Comparison of ENCODE assay signal across 12 mouse cellular contexts in genomic region chr14:48673541-48673940, GRCm38 (mm10). TPM values are rescaled to one million over a fixed set of nuclear protein-coding genes. Genes with fewer than 3 reads are reported as not detected.
DNase-seq lines count a peak whose midpoint lies in the region; ATAC-seq lines count a peak whose summit lies in the region.
"Had no signal": no experiment of that assay in that cellular context is flagged by ENCODE, and none has a peak within 500 bp of the region (broad histone marks: within the 10 kb centered on the region; RNA-seq: fewer than 3 reads in every experiment).

Gene Otx2, minus strand, starts transcription at chr14:48673819.

- under 1% methylated on average over 25 of the region's 27 CpGs for WGBS in embryonic facial prominence, embryonic 14.5 days
- 2% methylated on average over 27 of the region's 27 CpGs for WGBS in limb, embryonic 11.5 days

- peaks cover 97% of the 10 kb centered on the region for H3K27me3 ChIP-seq in embryonic facial prominence, embryonic 14.5 days (replicated peaks; ENCODE audit: control insufficient read depth, insufficient read depth, low read length)
- peaks cover 52% of the 10 kb centered on the region for H3K27me3 ChIP-seq in limb, embryonic 11.5 days (ENCODE audit: control insufficient read depth, insufficient read depth, low read length)

- H3K4me1 ChIP-seq in embryonic facial prominence, embryonic 14.5 days (ENCODE audit: control insufficient read depth, insufficient read depth, low read length) = 0 out of 2 replicates have a peak, but pooled peaks cover 7% of the 10 kb centered on the region
- peaks cover 4% of the 10 kb centered on the region; the same call in 1 of the 2 replicates for H3K4me1 ChIP-seq in limb, embryonic 11.5 days (ENCODE audit: control insufficient read depth, insufficient read depth, low read length)

- H3K4me2 ChIP-seq in embryonic facial prominence, embryonic 14.5 days (ENCODE audit: low read depth, low read length) = peak within 1 kb of the TSS; percentile 38
- peak within 1 kb of the TSS; percentile 18; the same call in 1 of the 2 replicates for H3K4me2 ChIP-seq in limb, embryonic 11.5 days (ENCODE audit: low read depth, severe bottlenecking)

- ATAC-seq in cerebellum, adult (ENCODE audit: insufficient number of reproducible peaks, low FRiP score, low TSS enrichment) = 0 out of 2 replicates have a peak, but pooled peaks have one; percentile 47
- ATAC-seq in embryonic facial prominence, embryonic 14.5 days (ENCODE audit: low read depth) = no peak
- no peak for ATAC-seq in limb, embryonic 11.5 days (ENCODE audit: insufficient number of reproducible peaks, low FRiP score, low TSS enrichment, low read depth)

- no peak within 1 kb of the TSS for H3K27ac ChIP-seq in embryonic facial prominence, embryonic 14.5 days (replicated peaks; ENCODE audit: low read depth, low read length)
- no peak within 1 kb of the TSS for H3K27ac ChIP-seq in limb, embryonic 11.5 days (replicated peaks; ENCODE audit: low read depth, low read length)
- H3K27ac ChIP-seq: macrophage had no signal

- H3K4me3 ChIP-seq in embryonic facial prominence, embryonic 14.5 days (ENCODE audit: low read depth, low read length) = peak within 1 kb of the TSS; percentile 24
- 0 out of 2 replicates have a peak within 1 kb of the TSS, but pooled peaks have one; percentile 3 for H3K4me3 ChIP-seq in limb, embryonic 11.5 days (ENCODE audit: low read depth, low read length)

- no peak for DNase-seq in cerebellum, adult 9-10 months
- DNase-seq in ES-CJ7 (ENCODE audit: low read depth, low spot score) = peak; percentile 44
- no peak for DNase-seq in embryonic facial prominence, embryonic 14.5 days (ENCODE audit: low spot score)
- DNase-seq in limb, embryonic 11.5 days (ENCODE audit: low spot score) = peak; percentile 59
- DNase-seq in left cerebral cortex, adult 18-20 months (ENCODE audit: low spot score in 2 of 2) = no peak
- no peak for DNase-seq in spleen, postnatal 36 days (ENCODE audit: low spot score in 2 of 2)
- no peak for DNase-seq in layer of hippocampus, adult 18-20 months (ENCODE audit: low spot score in 2 of 2)
- DNase-seq: layer of hippocampus, adult 9-11 months; thymus, adult 2 months had no signal

- H3K9ac ChIP-seq in embryonic facial prominence, embryonic 14.5 days (ENCODE audit: low read depth, low read length) = peak within 1 kb of the TSS; percentile 40; the same call in 1 of the 2 replicates
- H3K9ac ChIP-seq in limb, embryonic 11.5 days (ENCODE audit: low read length) = no peak within 1 kb of the TSS

- no peaks in the 10 kb centered on the region for H3K9me3 ChIP-seq in embryonic facial prominence, embryonic 14.5 days (ENCODE audit: control insufficient read depth, low read length)
- H3K9me3 ChIP-seq in limb, embryonic 11.5 days (ENCODE audit: control insufficient read depth, low read length) = no peaks in the 10 kb centered on the region

- H3K36me3 ChIP-seq in embryonic facial prominence, embryonic 14.5 days (ENCODE audit: control insufficient read depth, insufficient read depth, low read length) = no peaks in the 10 kb centered on the region
- no peaks in the 10 kb centered on the region for H3K36me3 ChIP-seq in limb, embryonic 11.5 days (ENCODE audit: control insufficient read depth, insufficient read depth, low read length)

RNA-seq across cellular contexts. Expression of gene Otx2, which starts in this region (rescaled TPM):
- polyA plus RNA-seq in embryonic facial prominence, embryonic 14.5 days (2014; fragmentation: Nextera tagmentation; extraction: Ambion mirVana) = 5.5 and 5.7 TPM in 2 replicates
- polyA plus RNA-seq in limb, embryonic 11.5 days (2014; fragmentation: Nextera tagmentation; extraction: Ambion mirVana) = not detected in 2 replicates
- total RNA-seq in left cerebral cortex, adult 18-20 months (2021) = under 1 TPM in 1 of 2 experiments, not detected in 1; 0.35 TPM
- total RNA-seq in layer of hippocampus, adult 18-20 months (2021) = 1 to 10 TPM in 1 of 2 experiments, under 1 TPM in 1; 0.68 to 2.0 TPM
- polyA plus RNA-seq: heart, postnatal 0 days; macrophage; thymus, adult 2 months had no signal

Comparison
In these comparisons a context has a peak if more than half of its experiments do, and no peak if none do; other contexts are left out.
1. Peak in DNase-seq, H3K4me3 ChIP-seq and H3K4me2 ChIP-seq in limb, embryonic 11.5 days; RNA of the gene not detected or under 1 TPM.